Mouse (Mus musculus) ES-E14 (cell line): ENCODE results near the gene Krt8.

Source experiments
- CHD2 ChIP-seq: IDR thresholded peaks from 2 replicates; pipeline ENCODE4 v1.6.1; 2014; ENCODE audit warnings: mild to moderate bottlenecking, low read depth, low read length, inconsistent platforms
- MAFK ChIP-seq: IDR thresholded peaks from 2 replicates; pipeline ENCODE4 v1.6.1; 2014; ENCODE audit warnings: mild to moderate bottlenecking, low read depth, low read length, inconsistent platforms; ENCODE audit not compliant: insufficient read depth

GRCm38 (mm10) chr15:101988119-101988518 is 16.2 kb downstream of the Krt8 start:
- TF ChIP-seq CHD2 (no peak), MAFK (no peak)
